Mouse (Mus musculus) left cerebral cortex, postnatal 10 days (tissue): Measurements from ENCODE around the gene Cc2d2b. TPM values are rescaled to one million over a fixed set of nuclear protein-coding genes. Genes with fewer than 3 reads are reported as not detected.

ENCODE experiments used
- DNase-seq, 2 experiments: peaks; one replicate each; pipeline ENCODE4 v3.0.0; 2021 to 2022; ENCODE audit warnings: low spot score in 2 of 2, mixed read lengths in 1 of 2; ENCODE audit errors: extremely low spot score in 1 of 2
- intact Hi-C: fragments of 180-260 bp; cut with DNase I; formaldehyde crosslinking; loops from one replicate; pipeline ENCODE4 v1.15.1; 2025
- total RNA-seq, 2 experiments: library from RNA; stranded (reverse); gene quantifications; 2 replicates each; pipeline ENCODE4 v1.2.3; 2021

Gene Cc2d2b
- total RNA-seq, 2 experiments from 2014 or later = 0.43 to 1.4 TPM

GRCm38 (mm10) chr19:40826735-40827134 lies 78.2 kb downstream of the Cc2d2b start:
- intact Hi-C loops = no loop called here
- DNase-seq = no peak

GRCm38 (mm10) chr19:40830198-40830597 lies 81.6 kb downstream of the Cc2d2b start:
- intact Hi-C loops = loop anchor here (5.0 kb wide), 2 partner anchors 187 to 223 kb away; no protein-coding TSS in a partner anchor
- no peak for DNase-seq

- intact Hi-C loops = loop anchor here (5.0 kb wide), 2 partner anchors 186 to 224 kb away; no protein-coding TSS in a partner anchor
- peak; percentile 85 to 94 for DNase-seq
Measured at GRCm38 (mm10) chr19:40830703-40831415, 82.3 kb downstream of the Cc2d2b start, which contains the start of gene Ccnj. Gene Ccnj, plus strand, starts transcription at chr19:40831279.

GRCm38 (mm10) chr19:40831416-40832201 lies 83.1 kb downstream of the Cc2d2b start:
- DNase-seq = peak in 1 of 2 experiments; percentile 63
- intact Hi-C loops = loop anchor here (5.0 kb wide), 2 partner anchors 186 to 224 kb away; no protein-coding TSS in a partner anchor

GRCm38 (mm10) chr19:40832361-40832760 lies 83.8 kb downstream of the Cc2d2b start:
- intact Hi-C loops = loop anchor here (5.0 kb wide), 2 partner anchors 185 to 225 kb away; no protein-coding TSS in a partner anchor
- no peak for DNase-seq

- intact Hi-C loops = loop anchor here (5.0 kb wide), 2 partner anchors 183 to 227 kb away; no protein-coding TSS in a partner anchor
- DNase-seq = no peak
Measured at GRCm38 (mm10) chr19:40834436-40834835, 85.9 kb downstream of the Cc2d2b start.

GRCm38 (mm10) chr19:40838205-40838604 lies 89.7 kb downstream of the Cc2d2b start:
- intact Hi-C loops = no loop called here
- DNase-seq = no peak

- DNase-seq = no peak
- intact Hi-C loops = no loop called here
Measured at GRCm38 (mm10) chr19:40840303-40840702, 91.8 kb downstream of the Cc2d2b start.

GRCm38 (mm10) chr19:40841083-40841482 lies 92.5 kb downstream of the Cc2d2b start:
- intact Hi-C loops = no loop called here
- no peak for DNase-seq

- intact Hi-C loops = no loop called here
Measured at GRCm38 (mm10) chr19:40841593-40841992, 93.0 kb downstream of the Cc2d2b start.

GRCm38 (mm10) chr19:40844731-40845130 lies 96.2 kb downstream of the Cc2d2b start:
- no peak for DNase-seq
- intact Hi-C loops = no loop called here

More at GRCm38 (mm10) chr19:40841593-40841992, 93.0 kb downstream of the Cc2d2b start:
- no peak for DNase-seq

- DNase-seq = no peak
- intact Hi-C loops = no loop called here
Measured at GRCm38 (mm10) chr19:40849391-40849790, 100.8 kb downstream of the Cc2d2b start.

- intact Hi-C loops = no loop called here
- peak in 1 of 2 experiments; percentile 9 for DNase-seq
Measured at GRCm38 (mm10) chr19:40859555-40859954, 111.0 kb downstream of the Cc2d2b start.

GRCm38 (mm10) chr19:40868284-40868683 lies 119.7 kb downstream of the Cc2d2b start:
- intact Hi-C loops = no loop called here

GRCm38 (mm10) chr19:40869425-40870105 lies 121.0 kb downstream of the Cc2d2b start:
- intact Hi-C loops = no loop called here
- DNase-seq = no peak

More at GRCm38 (mm10) chr19:40868284-40868683, 119.7 kb downstream of the Cc2d2b start:
- DNase-seq = no peak

- peak; percentile 91 to 97 for DNase-seq
- intact Hi-C loops = loop anchor here (1.0 kb wide), 1 partner anchor 21 kb away; the partner anchor contains the start of gene Zfp518a
Measured at GRCm38 (mm10) chr19:40872955-40873665, 124.6 kb downstream of the Cc2d2b start.
